Mouse (Mus musculus) heart, embryonic 13.5 days (tissue): ENCODE measurements at regions not wholly inside any gene's neighbourhood (a gene's known extent, or its start where the extent isn't known, plus 50 kb on each side); places are given as distances from the start of the nearest gene placed in this dataset.

Source experiments
- ATAC-seq: fragments of 200-750 bp; cut with Nextera tagmentation; 2 replicates; pipeline ENCODE4 v1.8.0; 2017; ENCODE audit warnings: moderate TSS enrichment; ENCODE audit not compliant: insufficient number of reproducible peaks, low FRiP score, low TSS enrichment; ENCODE audit errors: extremely low read depth
- H3K27ac ChIP-seq: fragments of 300-500 bp; sonication (generic); replicated peaks from 2 replicates; pipeline ENCODE4 v1.5.1; 2015; ENCODE audit warnings: moderate library complexity, mild to moderate bottlenecking, inconsistent platforms
- H3K27me3 ChIP-seq: fragments of 300-500 bp; sonication (generic); replicated peaks from 2 replicates; pipeline ENCODE4 v1.6.1; 2015; ENCODE audit warnings: mild to moderate bottlenecking, inconsistent platforms
- H3K36me3 ChIP-seq: fragments of 300-500 bp; sonication (generic); 2 replicates; pipeline ENCODE4 v1.6.1; 2015; ENCODE audit warnings: mild to moderate bottlenecking, inconsistent platforms
- H3K4me1 ChIP-seq: fragments of 300-500 bp; sonication (generic); 2 replicates; pipeline ENCODE4 v1.6.1; 2015; ENCODE audit warnings: inconsistent platforms
- H3K4me2 ChIP-seq: fragments of 300-500 bp; sonication (generic); 2 replicates; pipeline ENCODE4 v1.6.1; 2015; ENCODE audit warnings: inconsistent platforms, mild to moderate bottlenecking, moderate library complexity
- H3K4me3 ChIP-seq: fragments of 300-500 bp; sonication (generic); 2 replicates; pipeline ENCODE4 v1.5.1; 2015; ENCODE audit warnings: moderate library complexity, mild to moderate bottlenecking, inconsistent platforms
- H3K9ac ChIP-seq: fragments of 300-500 bp; sonication (generic); 2 replicates; pipeline ENCODE4 v1.6.1; 2015; ENCODE audit warnings: inconsistent platforms, mild to moderate bottlenecking, moderate library complexity
- H3K9me3 ChIP-seq: fragments of 300-500 bp; sonication (generic); 2 replicates; pipeline ENCODE4 v1.6.1; 2016; ENCODE audit warnings: inconsistent platforms
- WGBS: fragments of 180-500 bp; shearing (Covaris S2); methylation state at CpG from one replicate; pipeline ENCODE4 v1.1.7; 2015; ENCODE audit warnings: mixed read lengths; 5-methylcytosine and 5-hydroxymethylcytosine counted together

- no peak overlapping the region for H3K4me3 ChIP-seq
- no peak for ATAC-seq
- WGBS = 74% methylated on average over 3 of the region's 3 CpGs
- no peak overlapping the region for H3K4me2 ChIP-seq
- H3K4me1 ChIP-seq = peaks cover 8% of the 10 kb centered on the region; the same call in 1 of the 2 replicates
- H3K36me3 ChIP-seq = no peaks in the 10 kb centered on the region
- H3K9ac ChIP-seq = no peak overlapping the region
- H3K27me3 ChIP-seq = no peaks in the 10 kb centered on the region
- H3K9me3 ChIP-seq = no peaks in the 10 kb centered on the region
- H3K27ac ChIP-seq = no peak overlapping the region
Measured at GRCm38 (mm10) chr14:24924561-24924960, 437.6 kb downstream of the Rps24 start.

DNA sequence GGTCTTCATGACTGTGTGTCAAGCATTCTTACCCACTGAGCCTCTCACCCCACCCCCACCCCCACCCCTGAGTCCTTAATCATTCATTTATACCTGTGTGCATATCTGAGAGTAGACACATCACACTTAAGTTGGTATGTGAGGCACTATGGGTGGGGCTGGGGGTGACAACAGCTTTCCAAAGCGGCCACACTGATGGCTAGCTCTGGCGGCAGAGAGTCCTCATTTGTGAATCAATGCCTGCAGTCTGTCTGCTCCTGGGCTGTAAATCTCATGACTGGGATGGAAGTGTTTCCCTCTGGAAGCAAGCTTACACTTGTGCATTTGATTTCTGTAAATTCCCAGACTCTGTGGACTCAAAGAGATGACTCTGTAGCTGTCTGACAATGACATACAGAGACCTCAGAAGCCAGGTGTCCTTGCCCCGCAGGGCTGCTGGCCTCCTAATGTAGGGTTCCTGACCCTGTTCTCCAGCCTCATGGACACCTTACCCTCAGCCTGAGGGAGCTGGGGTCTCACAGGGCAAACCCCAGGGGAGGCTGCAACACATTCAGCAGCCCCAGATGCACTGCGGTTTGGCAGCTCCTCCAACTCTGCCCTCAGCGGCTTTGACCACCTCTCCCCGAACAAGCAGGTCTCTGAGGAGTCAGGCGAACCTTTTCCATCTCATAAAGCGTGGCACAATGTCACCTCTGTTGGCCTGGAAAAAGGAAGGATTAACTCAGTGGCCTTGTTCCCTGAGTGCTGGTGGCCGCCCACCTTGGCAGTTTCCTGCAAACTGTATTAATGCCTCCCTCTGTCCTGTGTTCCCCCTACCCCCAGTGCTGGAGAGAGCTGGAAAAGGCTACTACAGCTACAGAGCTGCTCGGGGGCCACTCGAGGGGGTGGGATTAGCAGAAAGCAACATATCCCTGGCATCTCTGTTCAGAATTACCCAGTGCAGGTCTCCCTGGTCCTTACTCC is 439.4 kb downstream of the Rps24 start:
- no peak for ATAC-seq
- no peak overlapping the region for H3K27ac ChIP-seq
- 58% methylated on average over 11 of the region's 11 CpGs for WGBS
- H3K9me3 ChIP-seq = no peaks in the 10 kb centered on the region
- no peaks in the 10 kb centered on the region for H3K27me3 ChIP-seq
- no peak overlapping the region for H3K9ac ChIP-seq
- H3K4me3 ChIP-seq = no peak overlapping the region
- H3K4me1 ChIP-seq = peaks cover 24% of the 10 kb centered on the region
- H3K4me2 ChIP-seq = no peak overlapping the region
- H3K36me3 ChIP-seq = no peaks in the 10 kb centered on the region

- no peaks in the 10 kb centered on the region for H3K36me3 ChIP-seq
- no peaks in the 10 kb centered on the region for H3K27me3 ChIP-seq
- H3K9ac ChIP-seq = no peak overlapping the region
- no peaks in the 10 kb centered on the region for H3K9me3 ChIP-seq
- WGBS = 71% methylated on average over 3 of the region's 3 CpGs
- H3K4me3 ChIP-seq = no peak overlapping the region
- no peak overlapping the region for H3K27ac ChIP-seq
- no peak overlapping the region for H3K4me2 ChIP-seq
- H3K4me1 ChIP-seq = peaks cover 24% of the 10 kb centered on the region
- no peak for ATAC-seq
Measured at GRCm38 (mm10) chr14:24928726-24929125, 441.8 kb downstream of the Rps24 start.

- H3K4me2 ChIP-seq = no peak overlapping the region
- ATAC-seq = no peak
- WGBS = 38% methylated on average over 7 of the region's 7 CpGs
- no peak overlapping the region for H3K27ac ChIP-seq
- no peaks in the 10 kb centered on the region for H3K9me3 ChIP-seq
- H3K4me3 ChIP-seq = no peak overlapping the region
- H3K9ac ChIP-seq = 0 out of 2 replicates have a peak overlapping the region, but pooled peaks have one; percentile 24
- H3K36me3 ChIP-seq = no peaks in the 10 kb centered on the region
- no peaks in the 10 kb centered on the region for H3K27me3 ChIP-seq
- H3K4me1 ChIP-seq = peaks cover 24% of the 10 kb centered on the region
Measured at GRCm38 (mm10) chr14:24930251-24930650, 443.3 kb downstream of the Rps24 start.

GRCm38 (mm10) chr14:24937876-24938275 is 451.0 kb downstream of the Rps24 start:
- Histone ChIP-seq H3K4me2 (no peak overlapping the region), H3K4me3 (no peak overlapping the region), H3K9me3 (no peaks in the 10 kb centered on the region), H3K27ac (no peak overlapping the region), H3K36me3 (no peaks in the 10 kb centered on the region), H3K27me3 (no peaks in the 10 kb centered on the region), H3K9ac (no peak overlapping the region), H3K4me1 (peaks cover 14% of the 10 kb centered on the region; the same call in 1 of the 2 replicates)
- no peak for ATAC-seq
- WGBS = 60% methylated on average over 2 of the region's 2 CpGs

- Histone ChIP-seq H3K9me3 (no peaks in the 10 kb centered on the region), H3K4me3 (no peak overlapping the region), H3K36me3 (no peaks in the 10 kb centered on the region), H3K4me1 (peaks cover 14% of the 10 kb centered on the region; the same call in 1 of the 2 replicates), H3K9ac (no peak overlapping the region), H3K27me3 (no peaks in the 10 kb centered on the region), H3K4me2 (no peak overlapping the region), H3K27ac (no peak overlapping the region)
- 57% methylated on average over 4 of the region's 4 CpGs for WGBS
- no peak for ATAC-seq
Measured at GRCm38 (mm10) chr14:24939068-24939467, 452.1 kb downstream of the Rps24 start.

- no peaks in the 10 kb centered on the region for H3K9me3 ChIP-seq
- H3K4me3 ChIP-seq = no peak overlapping the region
- no peaks in the 10 kb centered on the region for H3K27me3 ChIP-seq
- no peak overlapping the region for H3K9ac ChIP-seq
- H3K4me2 ChIP-seq = no peak overlapping the region
- ATAC-seq = no peak
- peak overlapping the region; percentile 52; the same call in 1 of the 2 replicates for H3K27ac ChIP-seq
- 57% methylated on average over 9 of the region's 9 CpGs for WGBS
- H3K36me3 ChIP-seq = no peaks in the 10 kb centered on the region
- peaks cover 14% of the 10 kb centered on the region; the same call in 1 of the 2 replicates for H3K4me1 ChIP-seq
Measured at GRCm38 (mm10) chr14:24939476-24940200, 452.7 kb downstream of the Rps24 start.

- WGBS = 27% methylated on average over 2 of the region's 2 CpGs
- Histone ChIP-seq H3K27me3 (no peaks in the 10 kb centered on the region), H3K4me1 (no peaks in the 10 kb centered on the region), H3K4me3 (no peak overlapping the region), H3K27ac (no peak overlapping the region), H3K36me3 (no peaks in the 10 kb centered on the region), H3K9me3 (peaks cover 6% of the 10 kb centered on the region; the same call in 1 of the 2 replicates), H3K4me2 (no peak overlapping the region), H3K9ac (no peak overlapping the region)
- no peak for ATAC-seq
Measured at GRCm38 (mm10) chr14:24945716-24946115, 458.8 kb downstream of the Rps24 start.

GRCm38 (mm10) chr14:24947084-24947483 is 460.2 kb downstream of the Rps24 start:
- Histone ChIP-seq H3K9me3 (peaks cover 6% of the 10 kb centered on the region; the same call in 1 of the 2 replicates), H3K27me3 (no peaks in the 10 kb centered on the region), H3K36me3 (no peaks in the 10 kb centered on the region), H3K4me3 (no peak overlapping the region), H3K4me2 (no peak overlapping the region), H3K4me1 (no peaks in the 10 kb centered on the region), H3K27ac (no peak overlapping the region), H3K9ac (no peak overlapping the region)
- ATAC-seq = no peak
- WGBS = 74% methylated on average over 5 of the region's 5 CpGs

GRCm38 (mm10) chr14:24955891-24956410 is 469.0 kb downstream of the Rps24 start:
- H3K4me3 ChIP-seq = no peak overlapping the region
- no peaks in the 10 kb centered on the region; the same call in 1 of the 2 replicates for H3K27me3 ChIP-seq
- no peak overlapping the region for H3K4me2 ChIP-seq
- no peak overlapping the region for H3K27ac ChIP-seq
- no peak overlapping the region for H3K9ac ChIP-seq
- no peaks in the 10 kb centered on the region for H3K36me3 ChIP-seq
- H3K4me1 ChIP-seq = peaks cover 6% of the 10 kb centered on the region
- H3K9me3 ChIP-seq = no peaks in the 10 kb centered on the region
- 73% methylated on average over 11 of the region's 11 CpGs for WGBS
- ATAC-seq = no peak

GRCm38 (mm10) chr14:24956528-24957210 is 469.7 kb downstream of the Rps24 start:
- 47% methylated on average over 2 of the region's 2 CpGs for WGBS
- no peaks in the 10 kb centered on the region for H3K36me3 ChIP-seq
- no peak for ATAC-seq
- H3K9me3 ChIP-seq = no peaks in the 10 kb centered on the region
- peaks cover 6% of the 10 kb centered on the region for H3K4me1 ChIP-seq
- no peak overlapping the region for H3K9ac ChIP-seq
- H3K27me3 ChIP-seq = no peaks in the 10 kb centered on the region; the same call in 1 of the 2 replicates
- no peak overlapping the region for H3K27ac ChIP-seq
- H3K4me3 ChIP-seq = no peak overlapping the region
- H3K4me2 ChIP-seq = no peak overlapping the region
